Mouse (Mus musculus) heart, embryonic 15.5 days (tissue): ENCODE results near the gene Colgalt1. TPM values are rescaled to one million over a fixed set of nuclear protein-coding genes. Genes with fewer than 3 reads are reported as not detected.

Experiments
- ATAC-seq: fragments of 200-750 bp; cut with Nextera tagmentation; replicated peaks from 2 replicates; pipeline ENCODE4 v1.8.0; 2017; ENCODE audit warnings: low read depth, moderate TSS enrichment; ENCODE audit not compliant: insufficient number of reproducible peaks, insufficient read depth, low FRiP score
- H3K27ac ChIP-seq: fragments of 300-500 bp; sonication (generic); 2 replicates; pipeline ENCODE4 v1.5.1; 2015; ENCODE audit warnings: mild to moderate bottlenecking, inconsistent platforms
- H3K27me3 ChIP-seq: fragments of 300-500 bp; sonication (generic); 2 replicates; pipeline ENCODE4 v1.6.1; 2015; ENCODE audit warnings: inconsistent platforms
- H3K36me3 ChIP-seq: fragments of 300-500 bp; sonication (generic); 2 replicates; pipeline ENCODE4 v1.6.1; 2015; ENCODE audit warnings: mild to moderate bottlenecking, inconsistent platforms
- H3K4me1 ChIP-seq: fragments of 300-500 bp; sonication (generic); replicated peaks from 2 replicates; pipeline ENCODE4 v1.6.1; 2015; ENCODE audit warnings: inconsistent platforms
- H3K4me2 ChIP-seq: fragments of 300-500 bp; sonication (generic); 2 replicates; pipeline ENCODE4 v1.6.1; 2015; ENCODE audit warnings: inconsistent platforms, mild to moderate bottlenecking, moderate library complexity
- H3K4me3 ChIP-seq: fragments of 300-500 bp; sonication (generic); 2 replicates; pipeline ENCODE4 v1.5.1; 2015; ENCODE audit warnings: mild to moderate bottlenecking, inconsistent platforms
- H3K9ac ChIP-seq: fragments of 300-500 bp; sonication (generic); 2 replicates; pipeline ENCODE4 v1.6.1; 2015; ENCODE audit warnings: mild to moderate bottlenecking, inconsistent platforms
- H3K9me3 ChIP-seq: fragments of 300-500 bp; sonication (generic); replicated peaks from 2 replicates; pipeline ENCODE4 v1.6.1; 2016; ENCODE audit warnings: inconsistent platforms
- WGBS: fragments of 180-500 bp; shearing (Covaris S2); methylation state at CpG from one replicate; pipeline ENCODE4 v1.1.7; 2015; ENCODE audit warnings: mixed read lengths; 5-methylcytosine and 5-hydroxymethylcytosine counted together
- polyA plus RNA-seq: library from polyadenylated mRNA; unstranded; fragments of >200 nt; fragmentation: Nextera tagmentation; extraction: Ambion mirVana; gene quantifications from 2 replicates; pipeline ENCODE4 v1.2.1, GENCODE M21; 2015

The Colgalt1 gene
- polyA plus RNA-seq = 50.4 and 64.5 TPM in 2 replicates

DNA sequence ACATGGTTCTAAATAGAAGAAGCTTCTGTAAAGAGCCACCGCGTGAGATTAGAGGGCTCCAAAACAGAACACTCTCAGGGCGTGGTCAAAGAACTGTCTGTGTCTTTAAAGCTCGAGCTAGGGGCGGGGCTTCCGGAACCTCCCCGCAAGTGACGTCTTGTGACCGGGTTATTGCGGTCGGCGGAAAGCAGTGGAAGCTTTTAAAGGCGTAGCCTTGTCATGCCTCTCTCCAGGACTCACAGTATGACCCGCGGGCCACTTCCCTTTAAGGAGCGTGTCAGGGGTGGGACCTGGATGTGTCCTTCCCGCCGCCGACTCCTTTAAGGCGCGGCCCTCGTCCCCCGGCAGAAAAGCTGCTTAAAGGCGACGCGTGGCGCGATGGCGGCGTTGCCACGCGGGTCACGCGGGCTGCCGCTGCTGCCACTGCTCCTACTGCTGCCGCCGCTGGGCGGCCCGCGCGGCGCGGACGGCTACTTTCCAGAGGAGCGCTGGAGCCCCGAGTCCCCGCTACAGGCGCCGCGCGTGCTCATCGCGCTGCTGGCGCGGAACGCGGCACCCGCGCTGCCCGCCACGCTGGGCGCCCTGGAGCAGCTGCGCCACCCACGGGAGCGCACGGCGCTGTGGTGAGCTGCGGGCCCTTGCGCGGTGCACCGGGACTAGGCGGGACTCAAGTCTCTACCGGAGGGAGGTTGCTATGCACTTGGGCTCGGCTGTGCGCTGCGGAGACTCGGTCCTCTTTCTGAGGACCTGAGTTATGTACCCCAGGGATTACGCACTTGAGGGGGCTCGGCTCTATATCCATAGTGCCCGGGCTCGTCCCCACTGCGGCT lies at the start of gene Colgalt1:
TSS of gene Colgalt1 (plus strand) at position 177 of the 830 bp plus-strand sequence.
- ATAC-seq = peak; percentile 100
- Histone ChIP-seq H3K36me3 (peaks cover 20% of the 10 kb centered on the region), H3K4me1 (peaks cover 23% of the 10 kb centered on the region), H3K27me3 (no peaks in the 10 kb centered on the region), H3K4me2 (peak within 1 kb of the TSS; percentile 70), H3K9me3 (no peaks in the 10 kb centered on the region), H3K9ac (peak within 1 kb of the TSS; percentile 82), H3K27ac (peak within 1 kb of the TSS; percentile 77), H3K4me3 (peak within 1 kb of the TSS; percentile 74)
- under 1% methylated on average over 81 of the region's 82 CpGs for WGBS

- WGBS = 2% methylated on average over 15 of the region's 15 CpGs
Measured at GRCm38 (mm10) chr8:71561401-71561800, 49.4 kb upstream of the Colgalt1 start.

DNA sequence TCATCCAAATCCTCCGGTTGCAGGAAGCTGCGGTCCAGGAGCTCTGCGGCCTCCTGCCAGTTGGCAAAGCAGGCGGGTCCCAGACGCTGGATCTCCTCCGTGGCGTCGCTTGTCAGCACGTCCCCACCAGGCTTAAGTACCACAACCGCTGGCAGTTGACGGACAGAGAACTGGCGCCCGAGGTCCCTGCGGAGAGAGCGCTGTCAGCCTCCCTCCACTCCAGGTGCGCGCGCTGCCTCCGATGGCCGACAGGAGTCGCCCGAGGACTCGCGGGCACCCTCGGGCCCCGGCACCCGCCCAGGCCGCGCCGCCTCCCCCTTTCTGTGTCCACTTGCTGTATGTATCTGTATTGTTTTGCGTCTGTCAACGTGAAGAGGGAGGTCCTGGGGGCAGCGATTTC lies 48.0 kb upstream of the Colgalt1 start:
- Histone ChIP-seq H3K9ac (no peak overlapping the region), H3K36me3 (no peaks in the 10 kb centered on the region), H3K27ac (no peak overlapping the region), H3K4me2 (peak overlapping the region; percentile 53), H3K4me1 (peaks cover 20% of the 10 kb centered on the region), H3K27me3 (peaks cover 50% of the 10 kb centered on the region), H3K4me3 (peak overlapping the region; percentile 26), H3K9me3 (no peaks in the 10 kb centered on the region)
- WGBS = under 1% methylated on average over 33 of the region's 33 CpGs
- ATAC-seq = no peak; the same call in 1 of the 2 replicates

More at GRCm38 (mm10) chr8:71561401-71561800, 49.4 kb upstream of the Colgalt1 start:
- Histone ChIP-seq H3K27me3 (peaks cover 63% of the 10 kb centered on the region), H3K4me1 (peaks cover 20% of the 10 kb centered on the region), H3K4me2 (no peak overlapping the region), H3K4me3 (no peak overlapping the region), H3K36me3 (no peaks in the 10 kb centered on the region), H3K9ac (no peak overlapping the region), H3K27ac (no peak overlapping the region), H3K9me3 (no peaks in the 10 kb centered on the region)
- ATAC-seq = no peak

DNA sequence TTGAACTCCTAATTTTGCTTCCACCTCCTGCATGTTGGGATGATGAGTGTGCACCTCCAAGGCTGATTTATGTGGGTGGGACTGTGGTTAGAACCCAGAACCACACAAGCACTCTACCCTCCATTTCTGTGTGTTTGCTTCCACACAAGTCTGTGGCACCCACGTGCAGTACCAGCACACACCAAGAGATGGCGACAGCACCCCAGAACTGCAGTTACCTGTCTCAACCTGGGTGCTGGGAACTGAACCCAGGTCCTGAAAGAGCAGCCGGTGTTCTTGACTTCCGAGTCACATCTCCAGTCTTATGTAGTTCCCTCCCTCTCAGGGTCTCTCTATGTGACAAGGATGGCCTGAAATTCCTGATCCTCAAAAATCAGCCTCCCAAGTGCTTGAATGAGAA lies 46.8 kb upstream of the Colgalt1 start:
- peaks cover 19% of the 10 kb centered on the region for H3K4me1 ChIP-seq
- peaks cover 37% of the 10 kb centered on the region for H3K27me3 ChIP-seq
- H3K27ac ChIP-seq = no peak overlapping the region
- no peak for ATAC-seq
- H3K4me3 ChIP-seq = no peak overlapping the region
- H3K9me3 ChIP-seq = no peaks in the 10 kb centered on the region
- H3K4me2 ChIP-seq = no peak overlapping the region
- no peaks in the 10 kb centered on the region for H3K36me3 ChIP-seq
- no peak overlapping the region for H3K9ac ChIP-seq
- 84% methylated on average over 4 of the region's 4 CpGs for WGBS

DNA sequence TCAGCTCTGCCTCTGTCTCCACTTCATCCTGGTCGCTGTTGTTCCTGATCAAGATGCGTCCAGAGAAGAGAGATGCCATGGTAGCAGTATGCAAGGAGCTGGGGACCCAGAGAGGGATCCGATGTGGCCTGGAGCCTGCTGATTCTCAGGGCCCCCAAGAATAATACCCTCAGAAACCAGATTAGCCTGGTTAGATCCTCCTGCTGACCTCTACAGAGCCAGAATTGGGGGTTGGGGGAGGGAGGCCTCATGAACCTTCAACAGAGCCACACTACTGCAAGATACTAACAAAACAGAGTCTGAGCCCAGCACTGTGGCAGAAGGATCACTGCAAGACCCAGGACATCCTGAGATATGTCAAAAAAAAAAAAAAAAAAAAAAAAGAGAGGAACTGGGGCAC lies 44.3 kb upstream of the Colgalt1 start, which contains the start of gene Nxnl1:
TSS of gene Nxnl1 (minus strand) at position 101 of the 400 bp plus-strand sequence.
- no peaks in the 10 kb centered on the region for H3K36me3 ChIP-seq
- peaks cover 38% of the 10 kb centered on the region for H3K4me1 ChIP-seq
- no peak within 1 kb of the TSS for H3K9ac ChIP-seq
- ATAC-seq = no peak
- H3K4me2 ChIP-seq = no peak within 1 kb of the TSS
- no peaks in the 10 kb centered on the region for H3K9me3 ChIP-seq
- 63% methylated on average over 3 of the region's 3 CpGs for WGBS
- H3K27ac ChIP-seq = no peak within 1 kb of the TSS
- no peak within 1 kb of the TSS for H3K4me3 ChIP-seq
- H3K27me3 ChIP-seq = peaks cover 17% of the 10 kb centered on the region

GRCm38 (mm10) chr8:71567587-71567986 lies 43.2 kb upstream of the Colgalt1 start:
- Histone ChIP-seq H3K36me3 (no peaks in the 10 kb centered on the region), H3K9me3 (no peaks in the 10 kb centered on the region), H3K4me2 (no peak overlapping the region), H3K4me1 (peaks cover 38% of the 10 kb centered on the region), H3K27me3 (peaks cover 6% of the 10 kb centered on the region), H3K27ac (no peak overlapping the region), H3K4me3 (no peak overlapping the region), H3K9ac (no peak overlapping the region)
- no peak for ATAC-seq
- WGBS = 60% methylated on average over 7 of the region's 7 CpGs

DNA sequence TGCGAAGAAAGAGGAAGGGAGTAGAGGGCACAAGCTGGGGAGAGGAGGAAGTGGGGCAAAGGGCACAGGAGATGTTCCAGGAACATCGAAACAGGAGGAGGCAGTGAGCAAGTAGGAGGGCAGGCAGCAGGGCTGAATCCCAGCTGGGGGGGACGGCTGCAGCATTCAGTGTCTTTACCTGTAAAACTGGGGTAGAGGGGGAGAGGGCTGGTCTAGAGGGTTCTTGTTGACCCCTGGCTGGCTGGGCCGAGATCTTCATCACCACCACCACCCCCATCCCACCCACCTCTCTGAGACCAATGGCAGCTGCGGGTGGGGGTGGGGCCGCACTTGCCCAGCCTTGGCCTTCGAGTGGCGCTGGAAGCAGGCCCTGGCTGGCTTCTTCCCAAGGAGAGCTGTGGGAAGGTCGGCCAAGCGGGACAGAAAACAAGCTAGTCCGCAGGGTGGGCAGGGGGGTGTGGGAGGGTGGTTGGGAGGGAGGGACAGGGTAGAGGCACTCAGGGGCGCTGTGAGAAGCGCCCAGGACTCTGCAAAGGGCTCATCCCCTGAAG lies 42.3 kb upstream of the Colgalt1 start, which contains the start of gene Slc27a1:
TSS of gene Slc27a1 (plus strand) at position 496 of the 551 bp plus-strand sequence.
- Histone ChIP-seq H3K9me3 (no peaks in the 10 kb centered on the region), H3K4me1 (peaks cover 39% of the 10 kb centered on the region), H3K27ac (peak within 1 kb of the TSS; percentile 78), H3K4me3 (peak within 1 kb of the TSS; percentile 70), H3K36me3 (no peaks in the 10 kb centered on the region), H3K4me2 (peak within 1 kb of the TSS; percentile 95), H3K9ac (peak within 1 kb of the TSS; percentile 60), H3K27me3 (0 out of 2 replicates have a peak, but pooled peaks cover 5% of the 10 kb centered on the region)
- 17% methylated on average over 13 of the region's 13 CpGs for WGBS
- ATAC-seq = peak; percentile 8; the same call in 1 of the 2 replicates

DNA sequence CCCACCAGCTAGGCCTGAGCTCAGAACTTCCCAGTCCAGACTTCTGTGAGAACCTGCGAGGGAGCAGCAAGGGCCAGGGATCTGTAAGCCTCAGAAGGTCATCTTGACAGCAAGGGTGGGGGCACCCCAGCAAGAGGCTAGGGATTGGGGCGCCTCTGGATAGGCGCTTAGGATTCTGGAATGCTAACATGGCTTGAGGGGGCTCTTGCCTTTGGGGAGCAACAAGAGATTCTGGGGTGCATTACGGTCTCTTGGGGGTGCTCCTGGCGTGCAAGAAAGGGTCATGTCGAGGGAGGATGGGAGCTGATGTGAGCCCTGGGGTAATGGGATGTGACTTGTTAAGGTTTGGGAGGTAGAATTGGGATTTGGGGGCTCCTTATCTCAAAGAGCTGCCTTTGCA lies 41.9 kb upstream of the Colgalt1 start:
- Histone ChIP-seq H3K4me1 (peaks cover 39% of the 10 kb centered on the region), H3K27me3 (0 out of 2 replicates have a peak, but pooled peaks cover 2% of the 10 kb centered on the region), H3K9me3 (no peaks in the 10 kb centered on the region), H3K4me3 (peak overlapping the region; percentile 70), H3K4me2 (peak overlapping the region; percentile 95), H3K36me3 (no peaks in the 10 kb centered on the region), H3K9ac (peak overlapping the region; percentile 60), H3K27ac (peak overlapping the region; percentile 78)
- WGBS = 33% methylated on average over 6 of the region's 6 CpGs
- 0 out of 2 replicates have a peak, but pooled peaks have one; percentile 1 for ATAC-seq

GRCm38 (mm10) chr8:71569366-71570290 lies 41.2 kb upstream of the Colgalt1 start:
- peak; percentile 74 for ATAC-seq
- H3K9me3 ChIP-seq = no peaks in the 10 kb centered on the region
- no peaks in the 10 kb centered on the region for H3K36me3 ChIP-seq
- peak overlapping the region; percentile 70 for H3K4me3 ChIP-seq
- peaks cover 44% of the 10 kb centered on the region for H3K4me1 ChIP-seq
- peak overlapping the region; percentile 78 for H3K27ac ChIP-seq
- WGBS = under 1% methylated on average over 51 of the region's 51 CpGs
- 0 out of 2 replicates have a peak, but pooled peaks cover 2% of the 10 kb centered on the region for H3K27me3 ChIP-seq
- H3K9ac ChIP-seq = peak overlapping the region; percentile 60
- peak overlapping the region; percentile 95 for H3K4me2 ChIP-seq

- Histone ChIP-seq H3K27ac (peak overlapping the region; percentile 78), H3K4me2 (peak overlapping the region; percentile 95), H3K9me3 (no peaks in the 10 kb centered on the region), H3K27me3 (0 out of 2 replicates have a peak, but pooled peaks cover 2% of the 10 kb centered on the region), H3K4me3 (peak overlapping the region; percentile 70), H3K9ac (peak overlapping the region; percentile 66), H3K4me1 (peaks cover 44% of the 10 kb centered on the region), H3K36me3 (no peaks in the 10 kb centered on the region)
- 1% methylated on average over 41 of the region's 41 CpGs for WGBS
- ATAC-seq = peak; percentile 78
Measured at GRCm38 (mm10) chr8:71570291-71570954, 40.4 kb upstream of the Colgalt1 start.
